Mouse (Mus musculus): ENCODE data around the gene Kcnh6. TPM values are rescaled to one million over a fixed set of nuclear protein-coding genes. Genes with fewer than 3 reads are reported as not detected.
A peak's percentile ranks its signal among the peaks of the same experiment; 100 is the strongest.
"Not testable (repeated sequence)": the region's sequence is repeated elsewhere in the genome, so short reads cannot be mapped to it uniquely, and the experiment has no call there.

Gene Kcnh6
- polyA plus RNA-seq, 1 experiment = 4.3 TPM

GRCm38 (mm10) chr11:106025774-106026173 lies 17.9 kb downstream of the Kcnh6 start:
- TF ChIP-seq POLR2A (IDR thresholded peaks at IDR 0.05; ENCODE audit: control insufficient read depth, extremely low read depth, insufficient read depth, low read length, poor library complexity) (no peak), CTCF (IDR thresholded peaks at IDR 0.05; ENCODE audit: borderline replicate concordance, control insufficient read depth, extremely low read depth, insufficient read depth, low read length, poor library complexity) (no peak)
- Histone ChIP-seq H3K4me1 (replicated peaks; ENCODE audit: control insufficient read depth, insufficient read depth, low read length) (no peaks in the 10 kb centered on the region), H3K36me3 (ENCODE audit: control insufficient read depth, insufficient read depth, low read length) (peaks cover 9% of the 10 kb centered on the region; the same call in 1 of the 2 replicates), H3K27ac (ENCODE audit: control insufficient read depth, insufficient read depth, low read length) (no peak overlapping the region), H3K27me3 (ENCODE audit: control insufficient read depth, insufficient read depth, low read length) (no peaks in the 10 kb centered on the region), H3K4me3 (ENCODE audit: control insufficient read depth, insufficient read depth, low read length) (no peak overlapping the region)
- 94% methylated on average over 3 of the region's 3 CpGs for WGBS
- DNase-seq = no peak

GRCm38 (mm10) chr11:106026465-106027151 lies 18.7 kb downstream of the Kcnh6 start:
- Histone ChIP-seq H3K4me1 (replicated peaks; ENCODE audit: control insufficient read depth, insufficient read depth, low read length) (no peaks in the 10 kb centered on the region), H3K27ac (ENCODE audit: control insufficient read depth, insufficient read depth, low read length) (no peak overlapping the region), H3K4me3 (ENCODE audit: control insufficient read depth, insufficient read depth, low read length) (no peak overlapping the region), H3K36me3 (ENCODE audit: control insufficient read depth, insufficient read depth, low read length) (peaks cover 9% of the 10 kb centered on the region; the same call in 1 of the 2 replicates), H3K27me3 (ENCODE audit: control insufficient read depth, insufficient read depth, low read length) (no peaks in the 10 kb centered on the region)
- WGBS = 36% methylated on average over 11 of the region's 11 CpGs
- no peak for TF ChIP-seq POLR2A (IDR thresholded peaks at IDR 0.05; ENCODE audit: control insufficient read depth, extremely low read depth, insufficient read depth, low read length, poor library complexity)
- TF ChIP-seq CTCF (IDR thresholded peaks at IDR 0.05; ENCODE audit: borderline replicate concordance, control insufficient read depth, extremely low read depth, insufficient read depth, low read length, poor library complexity) = peak; percentile 96
- DNase-seq = peak; percentile 80

- H3K27ac ChIP-seq (ENCODE audit: control insufficient read depth, insufficient read depth, low read length) = no peak overlapping the region
- no peaks in the 10 kb centered on the region for H3K27me3 ChIP-seq (ENCODE audit: control insufficient read depth, insufficient read depth, low read length)
- DNase-seq = no peak
- WGBS = 95% methylated on average over 5 of the region's 5 CpGs
- H3K4me3 ChIP-seq (ENCODE audit: control insufficient read depth, insufficient read depth, low read length) = no peak overlapping the region
- peaks cover 9% of the 10 kb centered on the region; the same call in 1 of the 2 replicates for H3K36me3 ChIP-seq (ENCODE audit: control insufficient read depth, insufficient read depth, low read length)
- no peaks in the 10 kb centered on the region for H3K4me1 ChIP-seq (replicated peaks; ENCODE audit: control insufficient read depth, insufficient read depth, low read length)
- TF ChIP-seq CTCF (IDR thresholded peaks at IDR 0.05; ENCODE audit: borderline replicate concordance, control insufficient read depth, extremely low read depth, insufficient read depth, low read length, poor library complexity) = no peak
- no peak for TF ChIP-seq POLR2A (IDR thresholded peaks at IDR 0.05; ENCODE audit: control insufficient read depth, extremely low read depth, insufficient read depth, low read length, poor library complexity)
Observed at GRCm38 (mm10) chr11:106027607-106028006, 19.7 kb downstream of the Kcnh6 start.

GRCm38 (mm10) chr11:106032074-106032473 lies 24.1 kb downstream of the Kcnh6 start:
- not testable (repeated sequence) for H3K27ac ChIP-seq (ENCODE audit: control insufficient read depth, insufficient read depth, low read length)
- 39% methylated on average over 5 of the region's 25 CpGs for WGBS

GRCm38 (mm10) chr11:106033491-106033919 lies 25.6 kb downstream of the Kcnh6 start:
- H3K36me3 ChIP-seq (ENCODE audit: control insufficient read depth, insufficient read depth, low read length) = no peaks in the 10 kb centered on the region
- peaks cover 15% of the 10 kb centered on the region for H3K4me1 ChIP-seq (replicated peaks; ENCODE audit: control insufficient read depth, insufficient read depth, low read length)
- peak overlapping the region; percentile 33 for H3K4me3 ChIP-seq (ENCODE audit: control insufficient read depth, insufficient read depth, low read length)
- WGBS = 34% methylated on average over 11 of the region's 11 CpGs
- peak overlapping the region; percentile 99 for H3K27ac ChIP-seq (ENCODE audit: control insufficient read depth, insufficient read depth, low read length)
- TF ChIP-seq CTCF (IDR thresholded peaks at IDR 0.05; ENCODE audit: borderline replicate concordance, control insufficient read depth, extremely low read depth, insufficient read depth, low read length, poor library complexity) = no peak
- TF ChIP-seq POLR2A (IDR thresholded peaks at IDR 0.05; ENCODE audit: control insufficient read depth, extremely low read depth, insufficient read depth, low read length, poor library complexity) = no peak
- H3K27me3 ChIP-seq (ENCODE audit: control insufficient read depth, insufficient read depth, low read length) = no peaks in the 10 kb centered on the region
- DNase-seq = peak; percentile 34

More at GRCm38 (mm10) chr11:106032074-106032473, 24.1 kb downstream of the Kcnh6 start:
- H3K27me3 ChIP-seq (ENCODE audit: control insufficient read depth, insufficient read depth, low read length); H3K36me3 ChIP-seq (ENCODE audit: control insufficient read depth, insufficient read depth, low read length); DNase-seq: not testable (repeated sequence)
- peaks cover 12% of the 10 kb centered on the region for H3K4me1 ChIP-seq (replicated peaks; ENCODE audit: control insufficient read depth, insufficient read depth, low read length)
- peak overlapping the region; percentile 58 for H3K4me3 ChIP-seq (ENCODE audit: control insufficient read depth, insufficient read depth, low read length)

GRCm38 (mm10) chr11:106034986-106035385 lies 27.1 kb downstream of the Kcnh6 start:
- no peak for TF ChIP-seq POLR2A (IDR thresholded peaks at IDR 0.05; ENCODE audit: control insufficient read depth, extremely low read depth, insufficient read depth, low read length, poor library complexity)
- TF ChIP-seq CTCF (IDR thresholded peaks at IDR 0.05; ENCODE audit: borderline replicate concordance, control insufficient read depth, extremely low read depth, insufficient read depth, low read length, poor library complexity) = no peak
- no peak for DNase-seq
- no peak overlapping the region for H3K4me3 ChIP-seq (ENCODE audit: control insufficient read depth, insufficient read depth, low read length)
- 95% methylated on average over 9 of the region's 9 CpGs for WGBS
- no peak overlapping the region for H3K27ac ChIP-seq (ENCODE audit: control insufficient read depth, insufficient read depth, low read length)
- H3K27me3 ChIP-seq (ENCODE audit: control insufficient read depth, insufficient read depth, low read length) = no peaks in the 10 kb centered on the region
- H3K4me1 ChIP-seq (replicated peaks; ENCODE audit: control insufficient read depth, insufficient read depth, low read length) = peaks cover 15% of the 10 kb centered on the region
- no peaks in the 10 kb centered on the region for H3K36me3 ChIP-seq (ENCODE audit: control insufficient read depth, insufficient read depth, low read length)

Data from thymus, adult 2 months (tissue).